Mouse (Mus musculus) urinary bladder, postnatal 25 days (tissue): ENCODE data around the gene Dph7.
"Not testable (repeated sequence)": the region's sequence is repeated elsewhere in the genome, so short reads cannot be mapped to it uniquely, and the experiment has no call there.

Experiments
- DNase-seq: peaks from one replicate; pipeline ENCODE4 v3.0.0; 2022; ENCODE audit warnings: low spot score

Dph7 gene

GRCm38 (mm10) chr2:24970386-24970785, 8.2 kb downstream of the Dph7 start:
- DNase-seq = no peak

- DNase-seq = not testable (repeated sequence)
Observed at GRCm38 (mm10) chr2:24974452-24974851, 12.3 kb downstream of the Dph7 start.

DNA sequence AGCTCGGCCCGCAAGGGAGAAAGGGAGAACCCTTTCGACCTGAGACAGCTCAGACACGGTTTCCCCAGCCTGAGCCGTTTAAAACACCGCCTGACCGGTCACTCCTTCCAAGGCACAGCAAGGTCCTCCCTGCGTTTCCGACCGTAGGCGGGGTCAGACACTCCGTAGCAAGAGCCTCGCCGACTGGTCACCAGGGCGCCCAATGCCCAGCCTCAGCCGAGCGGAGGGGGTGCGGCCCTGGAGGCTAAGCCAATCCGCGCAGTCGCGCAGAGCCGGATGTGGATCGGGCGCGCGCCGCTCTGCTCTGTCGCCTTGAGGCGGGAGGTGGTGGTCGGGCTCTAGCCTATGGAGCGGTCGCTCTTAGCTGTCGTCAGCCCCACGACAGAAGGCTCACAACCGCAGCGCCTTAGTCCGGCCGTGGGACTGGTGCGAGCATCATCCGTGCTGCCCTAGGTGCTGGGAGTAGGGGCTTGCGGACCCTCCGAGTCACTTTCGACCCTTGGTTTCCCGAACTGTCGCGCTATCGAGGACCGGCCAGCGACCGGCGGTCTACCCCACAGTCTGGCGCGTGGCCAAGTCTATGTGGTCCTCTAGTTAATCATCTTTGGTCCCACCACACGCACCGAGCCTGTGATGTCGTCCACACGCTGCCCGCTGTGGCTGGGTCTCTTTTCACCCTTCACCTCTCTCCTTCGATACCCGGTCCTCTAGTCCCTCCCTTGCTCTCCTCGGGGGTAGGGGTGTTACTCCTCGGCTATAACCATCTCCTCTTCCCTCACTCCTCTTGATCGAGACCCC, 12.9 kb downstream of the Dph7 start, which contains the start of gene Mrpl41:
Gene Mrpl41 (minus strand): TSS at position 193 of the 798 bp plus-strand sequence.
- peak; percentile 86 for DNase-seq

GRCm38 (mm10) chr2:24975704-24976297, 13.6 kb downstream of the Dph7 start, which contains the start of gene Pnpla7:
TSS of gene Pnpla7 (plus strand) at chr2:24976033.
- peak; percentile 57 for DNase-seq

- no peak for DNase-seq
Observed at GRCm38 (mm10) chr2:24976960-24977359, 14.8 kb downstream of the Dph7 start.

- no peak for DNase-seq
Observed at GRCm38 (mm10) chr2:24987762-24988161, 25.6 kb downstream of the Dph7 start.

DNA sequence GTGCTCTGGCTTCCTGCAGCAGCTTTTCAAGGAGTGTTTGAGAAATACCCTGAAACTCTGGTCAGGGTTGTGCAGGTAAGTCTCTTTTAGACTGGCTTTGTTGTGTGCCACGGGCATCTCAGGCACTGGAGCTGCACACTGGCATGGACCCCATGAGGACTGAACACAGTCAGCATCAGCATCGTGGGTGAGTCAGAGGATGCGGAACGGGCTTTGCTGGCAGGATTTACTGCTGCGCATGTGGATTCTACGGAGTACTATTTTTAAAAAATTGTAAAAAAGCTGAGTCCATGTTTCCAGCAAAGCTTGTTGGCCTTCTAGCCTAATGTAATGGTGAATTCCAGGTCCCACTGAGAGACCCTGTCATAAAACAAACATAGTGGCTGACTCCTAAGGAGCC, 33.1 kb downstream of the Dph7 start:
- no peak for DNase-seq

- no peak for DNase-seq
Observed at GRCm38 (mm10) chr2:24996471-24996870, 34.3 kb downstream of the Dph7 start.

DNA sequence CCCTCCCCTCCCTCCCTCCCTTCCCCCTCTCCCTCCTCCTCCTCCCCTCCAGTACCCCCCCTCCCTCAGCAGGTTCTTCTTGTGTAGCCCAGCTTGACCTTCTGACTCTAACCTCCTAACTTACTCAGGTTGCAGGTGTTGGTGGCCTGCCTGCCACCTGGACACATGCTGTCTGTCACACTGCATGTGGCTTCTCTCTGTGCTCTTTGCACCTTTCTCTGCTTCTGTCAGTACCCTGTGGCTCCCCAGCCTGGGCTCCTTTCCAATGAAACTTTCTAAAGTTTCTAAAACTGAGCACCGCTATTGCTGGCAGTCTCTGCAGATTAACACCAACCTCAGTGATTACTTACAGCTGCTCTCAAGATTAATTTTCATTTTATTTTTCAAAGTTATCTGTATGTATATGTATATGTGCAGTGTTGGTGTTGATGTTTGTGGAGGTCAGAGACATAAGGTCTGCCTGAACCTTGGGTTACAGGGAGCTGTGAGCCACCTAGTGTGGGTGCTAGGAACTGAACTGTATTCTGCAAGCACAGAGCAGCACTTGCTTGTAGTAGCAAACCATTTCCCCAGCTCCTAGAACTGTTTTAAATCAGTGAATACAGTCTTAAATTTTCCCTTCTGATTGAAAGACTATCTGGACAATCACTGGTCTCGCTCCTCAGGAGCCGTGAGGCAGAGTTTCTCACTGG, 38.5 kb downstream of the Dph7 start:
- DNase-seq = no peak

DNA sequence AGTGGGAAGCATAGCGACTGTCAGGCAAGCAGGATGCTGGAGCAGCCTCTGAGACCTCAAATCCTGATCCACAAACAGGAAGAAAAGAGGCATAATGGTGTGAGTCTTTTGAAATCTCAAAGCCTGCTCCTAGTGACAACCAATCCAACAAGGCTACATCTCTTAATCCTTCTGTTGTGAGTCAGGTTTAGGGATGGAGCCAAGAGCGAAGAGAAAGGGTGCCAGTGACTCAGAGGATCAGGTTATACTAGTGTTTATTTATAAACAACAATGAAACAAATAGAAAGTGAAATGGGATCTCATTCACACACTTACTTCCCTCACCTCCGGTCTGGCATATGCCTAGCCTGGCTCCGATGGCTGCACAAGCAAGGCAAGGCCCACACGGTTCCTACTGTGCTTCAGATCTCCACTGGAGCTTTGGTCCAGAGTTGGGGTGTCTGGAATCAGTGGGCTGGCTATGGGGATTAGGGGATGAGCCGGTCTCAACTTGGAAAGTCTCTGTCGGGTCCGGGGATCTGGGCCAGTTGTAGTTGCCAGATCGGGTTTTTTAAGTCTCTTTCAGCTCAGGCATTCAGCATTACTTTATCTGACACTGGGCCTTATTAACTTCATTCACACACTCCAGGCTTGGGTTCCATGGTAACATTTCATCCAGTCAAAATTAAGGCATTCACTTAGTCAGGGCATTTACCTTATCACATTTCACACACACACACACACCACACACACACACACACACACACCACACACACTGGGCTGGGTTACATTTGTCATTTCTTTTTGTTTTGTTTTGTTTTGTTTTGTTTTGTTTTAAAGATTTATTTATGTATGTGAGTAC, 42.0 kb downstream of the Dph7 start:
- no peak for DNase-seq

DNA sequence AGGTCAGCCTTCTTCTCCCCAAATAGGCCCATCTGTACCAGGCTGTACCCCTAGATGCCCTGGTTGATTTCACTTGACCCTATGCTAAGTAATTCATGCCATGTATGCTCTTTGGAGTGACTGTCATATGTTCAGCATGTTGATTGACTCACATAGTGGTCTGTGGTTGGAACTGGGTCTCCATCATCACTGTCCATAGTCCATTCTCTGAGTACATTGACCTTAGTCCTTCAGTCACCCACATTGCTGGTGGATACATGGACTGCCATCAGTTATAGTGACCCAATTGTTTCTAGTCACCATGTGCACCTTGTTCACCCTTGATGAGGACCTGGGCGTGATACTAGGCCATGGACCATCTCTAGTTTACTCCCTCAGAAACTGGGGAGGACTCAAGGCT, 44.6 kb downstream of the Dph7 start:
- no peak for DNase-seq

- no peak for DNase-seq
Observed at GRCm38 (mm10) chr2:25008250-25008649, 46.0 kb downstream of the Dph7 start.
